28 mouse cellular contexts compared by ENCODE assay signal in genomic region chr5:120204316-120204715, GRCm38 (mm10).
A peak's percentile ranks its signal among the peaks of the same experiment; 100 is the strongest.
DNase-seq lines count a peak whose midpoint lies in the region; ATAC-seq and TF ChIP-seq lines count a peak whose summit lies in the region.
"Had no signal": no experiment of that assay in that cellular context is flagged by ENCODE, and none has a peak within 500 bp of the region (broad histone marks: within the 10 kb centered on the region; RNA-seq: fewer than 3 reads in every experiment).

No protein-coding gene starts in this region.

- 0 out of 2 replicates have a peak, but pooled peaks cover 5% of the 10 kb centered on the region for H3K4me1 ChIP-seq in forebrain, postnatal 0 days (ENCODE audit: insufficient read depth)
- peaks cover 34% of the 10 kb centered on the region for H3K4me1 ChIP-seq in forebrain, embryonic 13.5 days
- no peaks in the 10 kb centered on the region for H3K4me1 ChIP-seq in lung, embryonic 14.5 days (ENCODE audit: insufficient read depth)
- peaks cover 42% of the 10 kb centered on the region for H3K4me1 ChIP-seq in E14TG2a.4 (replicated peaks; ENCODE audit: low read depth, low read length)
- peaks cover 19% of the 10 kb centered on the region for H3K4me1 ChIP-seq in limb, embryonic 10.5 days
- H3K4me1 ChIP-seq: heart, embryonic 12.5 days; liver, embryonic 13.5 days; megakaryocyte, embryonic 14.5 days had no signal

- no peak overlapping the region for H3K4me3 ChIP-seq in forebrain, postnatal 0 days (ENCODE audit: low read depth, low read length)
- H3K4me3 ChIP-seq in forebrain, embryonic 13.5 days, result no peak overlapping the region
- no peak overlapping the region for H3K4me3 ChIP-seq in layer of hippocampus, adult 2 months
- no peak overlapping the region for H3K4me3 ChIP-seq in lung, embryonic 14.5 days (ENCODE audit: low read depth, low read length)
- H3K4me3 ChIP-seq in E14TG2a.4 (replicated peaks; ENCODE audit: low read length), result no peak overlapping the region
- H3K4me3 ChIP-seq in limb, embryonic 10.5 days, result no peak overlapping the region
- H3K4me3 ChIP-seq: embryonic facial prominence, embryonic 13.5 days; erythroblast, embryonic 14.5 days; forebrain, embryonic 12.5 days; heart, embryonic 12.5 days; liver, embryonic 13.5 days; megakaryocyte, embryonic 14.5 days; neural tube, embryonic 12.5 days had no signal

- H3K27ac ChIP-seq in forebrain, postnatal 0 days (ENCODE audit: low read depth, low read length), result no peak overlapping the region
- no peak overlapping the region for H3K27ac ChIP-seq in forebrain, embryonic 13.5 days
- H3K27ac ChIP-seq in layer of hippocampus, adult 2 months, result no peak overlapping the region
- H3K27ac ChIP-seq in lung, embryonic 14.5 days (ENCODE audit: low read depth), result no peak overlapping the region
- H3K27ac ChIP-seq in limb, embryonic 10.5 days, result no peak overlapping the region
- H3K27ac ChIP-seq: embryonic facial prominence, embryonic 13.5 days; forebrain, embryonic 12.5 days; hindbrain, postnatal 0 days; liver, embryonic 13.5 days; neural tube, embryonic 12.5 days had no signal

- H3K4me2 ChIP-seq in forebrain, postnatal 0 days (ENCODE audit: low read depth), result no peak overlapping the region
- H3K4me2 ChIP-seq in forebrain, embryonic 13.5 days, result no peak overlapping the region
- H3K4me2 ChIP-seq in lung, embryonic 14.5 days, result no peak overlapping the region
- H3K4me2 ChIP-seq: embryonic facial prominence, embryonic 13.5 days; forebrain, embryonic 12.5 days; heart, embryonic 12.5 days; liver, embryonic 13.5 days; neural tube, embryonic 12.5 days had no signal

- peak; percentile 40 for TF ChIP-seq CTCF in forebrain, postnatal 0 days (IDR thresholded peaks at IDR 0.05; ENCODE audit: low read depth)
- peak; percentile 66 for TF ChIP-seq CTCF in layer of hippocampus, adult 2 months (conservative IDR thresholded peaks at IDR 0.05)
- peak; percentile 42 for TF ChIP-seq CTCF in lung, embryonic 14.5 days (IDR thresholded peaks at IDR 0.05; ENCODE audit: low read depth)
- peak; percentile 19; the same call in 1 of the 2 replicates for TF ChIP-seq CTCF in E14TG2a.4 (conservative IDR thresholded peaks at IDR 0.05; ENCODE audit: low read length)

- H3K9me3 ChIP-seq in forebrain, postnatal 0 days (ENCODE audit: low read length), result no peaks in the 10 kb centered on the region
- H3K9me3 ChIP-seq in forebrain, embryonic 13.5 days (replicated peaks), result no peaks in the 10 kb centered on the region
- no peaks in the 10 kb centered on the region for H3K9me3 ChIP-seq in lung, embryonic 14.5 days (ENCODE audit: low read depth, low read length)
- H3K9me3 ChIP-seq in E14TG2a.4 (ENCODE audit: low read length), result no peaks in the 10 kb centered on the region
- no peaks in the 10 kb centered on the region for H3K9me3 ChIP-seq in limb, embryonic 10.5 days (replicated peaks)
- H3K9me3 ChIP-seq: embryonic facial prominence, embryonic 13.5 days; forebrain, embryonic 12.5 days; liver, embryonic 13.5 days; neural tube, embryonic 12.5 days had no signal

- no peaks in the 10 kb centered on the region for H3K36me3 ChIP-seq in forebrain, postnatal 0 days (ENCODE audit: insufficient read depth)
- peaks cover 10% of the 10 kb centered on the region for H3K36me3 ChIP-seq in forebrain, embryonic 13.5 days (ENCODE audit: poor library complexity, severe bottlenecking)
- H3K36me3 ChIP-seq in lung, embryonic 14.5 days (ENCODE audit: insufficient read depth), result peaks cover 9% of the 10 kb centered on the region; the same call in 1 of the 2 replicates
- H3K36me3 ChIP-seq in E14TG2a.4 (ENCODE audit: insufficient read depth, low read length), result peaks cover 16% of the 10 kb centered on the region
- peaks cover 13% of the 10 kb centered on the region for H3K36me3 ChIP-seq in limb, embryonic 10.5 days

- DNase-seq in forebrain, postnatal 0 days, result no peak
- DNase-seq in layer of hippocampus, adult 2 months (ENCODE audit: low spot score in 2 of 2), result no peak
- no peak for DNase-seq in layer of hippocampus, adult 9-11 months
- DNase-seq in lung, embryonic 14.5 days, result no peak
- no peak for DNase-seq in lung, postnatal 25 days (ENCODE audit: low spot score)
- no peak for DNase-seq in limb, embryonic 10.5 days (ENCODE audit: low spot score)
- DNase-seq: adrenal gland, adult 2 months; cerebellum, adult 11-12 months; embryo, embryonic 11 days; heart, postnatal 14 days; kidney, adult 11 months; kidney, postnatal 10 days; left cerebral cortex, postnatal 4 days; liver, embryonic 13.5 days; lung, postnatal 14 days; midbrain, embryonic 14.5 days; right cerebral cortex, postnatal 14 days; thymus, postnatal 25 days had no signal

- H3K9ac ChIP-seq in forebrain, postnatal 0 days, result no peak overlapping the region
- H3K9ac ChIP-seq in forebrain, embryonic 13.5 days, result no peak overlapping the region
- no peak overlapping the region for H3K9ac ChIP-seq in lung, embryonic 14.5 days
- H3K9ac ChIP-seq: embryonic facial prominence, embryonic 13.5 days; forebrain, embryonic 12.5 days; heart, embryonic 12.5 days; liver, embryonic 13.5 days; neural tube, embryonic 12.5 days had no signal

- H3K27me3 ChIP-seq in forebrain, postnatal 0 days (ENCODE audit: insufficient read depth, low read length), result no peaks in the 10 kb centered on the region
- peaks cover 4% of the 10 kb centered on the region for H3K27me3 ChIP-seq in forebrain, embryonic 13.5 days
- peaks cover 4% of the 10 kb centered on the region; the same call in 1 of the 2 replicates for H3K27me3 ChIP-seq in lung, embryonic 14.5 days (ENCODE audit: insufficient read depth, low read length)
- peaks cover 40% of the 10 kb centered on the region for H3K27me3 ChIP-seq in E14TG2a.4 (ENCODE audit: insufficient read depth, low read length)
- H3K27me3 ChIP-seq in limb, embryonic 10.5 days (ENCODE audit: low read depth, poor library complexity, severe bottlenecking), result peaks cover 26% of the 10 kb centered on the region
- H3K27me3 ChIP-seq: neural tube, embryonic 12.5 days had no signal

- WGBS in forebrain, postnatal 0 days, result 83% methylated on average over 3 of the region's 3 CpGs
- whole genome bisulfite sequencing in forebrain, embryonic 13.5 days, result 84% methylated on average over 3 of the region's 3 CpGs
- 70% methylated on average over 3 of the region's 3 CpGs for WGBS in lung, embryonic 14.5 days
- WGBS in limb, embryonic 10.5 days, result 74% methylated on average over 3 of the region's 3 CpGs

- ATAC-seq in forebrain, postnatal 0 days, result no peak
- ATAC-seq in forebrain, embryonic 13.5 days, result no peak
- ATAC-seq in lung, embryonic 14.5 days (ENCODE audit: insufficient read depth), result no peak
- ATAC-seq: CD4-positive, CD25-positive, alpha-beta regulatory T cell, adult 4 months; hindbrain, postnatal 0 days had no signal
